Mouse (Mus musculus): ENCODE measurements around the gene Gsdma2.

The Gsdma2 gene

DNA sequence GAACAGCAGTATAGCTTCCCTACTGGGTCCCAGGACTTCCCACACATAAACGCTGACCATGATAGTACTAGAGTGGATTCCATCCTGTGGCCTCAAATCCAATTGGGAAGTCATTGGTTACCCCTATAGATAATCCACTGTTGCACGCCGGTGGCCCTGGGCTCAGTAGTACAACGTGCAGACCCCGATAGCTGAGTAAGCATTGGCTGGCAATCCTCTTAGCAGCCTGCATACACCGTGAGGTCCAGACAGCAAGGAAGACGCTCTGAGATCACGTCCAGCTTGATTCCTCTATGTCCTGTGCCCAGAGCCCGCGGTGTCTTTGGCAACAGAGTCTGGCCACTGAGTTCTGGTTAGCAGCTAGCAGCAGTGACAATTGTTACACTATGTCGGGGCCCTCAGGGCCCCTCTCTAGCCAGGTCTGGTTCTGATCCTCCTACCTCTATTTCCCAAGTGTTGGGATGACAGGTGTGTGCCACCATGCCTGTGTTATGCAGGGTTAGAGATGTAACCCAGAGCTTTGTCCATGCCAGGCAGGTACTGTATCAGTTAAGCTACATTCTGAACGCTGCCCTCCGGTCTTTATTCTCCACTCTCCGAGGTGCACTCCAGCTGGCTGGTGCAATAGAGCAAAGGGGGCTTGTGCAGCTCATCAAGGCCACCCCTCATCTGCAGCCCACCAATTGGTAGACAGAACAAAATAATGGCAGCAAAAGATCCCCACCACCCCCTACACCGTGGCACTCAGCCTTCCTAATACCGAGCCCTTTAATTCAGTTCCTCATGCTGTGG lies 52.5 kb downstream of the Gsdma2 start:
- no peak for DNase-seq (ENCODE audit: low read depth, low spot score)

DNA sequence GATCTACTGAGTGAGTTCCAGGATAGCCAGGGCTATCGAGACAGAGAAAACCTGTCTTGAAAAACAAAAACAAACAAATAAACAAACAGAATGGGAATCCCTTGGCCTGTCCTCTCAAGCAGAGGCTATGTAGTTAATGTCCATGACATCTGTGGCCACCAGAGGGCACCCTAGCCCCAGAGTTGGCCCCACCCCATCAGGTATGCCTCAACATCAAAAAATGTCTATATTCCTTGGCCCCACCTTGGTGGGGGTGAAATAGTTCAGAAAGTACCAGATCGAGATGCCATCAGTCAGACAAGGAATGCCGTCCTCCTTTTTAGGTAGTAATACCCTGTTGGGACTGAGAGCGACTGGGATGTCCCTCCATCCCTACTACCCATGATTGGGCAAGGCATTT lies 53.4 kb downstream of the Gsdma2 start:
- peak; percentile 70 for DNase-seq (ENCODE audit: low read depth, low spot score)

DNA sequence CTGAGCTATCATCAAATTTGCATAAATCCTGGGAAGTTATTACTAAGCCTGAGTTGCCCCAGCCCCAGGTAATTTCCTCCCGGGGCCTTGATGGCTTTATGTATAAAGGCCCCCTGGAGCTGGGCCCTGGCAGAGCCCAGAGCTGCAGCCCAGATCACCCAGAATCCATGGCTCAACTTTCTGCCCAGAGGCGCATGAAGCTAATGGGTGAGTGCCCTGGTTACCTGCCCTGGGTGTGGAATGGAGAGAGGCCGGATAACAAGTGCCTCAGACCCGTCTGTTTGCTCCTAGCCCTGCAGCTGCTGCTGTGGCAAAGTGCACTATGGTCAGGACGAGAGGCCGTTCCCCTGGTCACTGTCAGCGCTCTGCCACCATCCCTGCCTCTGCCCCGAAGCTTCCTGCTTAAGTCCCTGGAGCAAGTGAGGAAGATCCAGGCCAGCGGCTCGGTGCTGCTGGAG lies 54.7 kb downstream of the Gsdma2 start, which contains the start of gene Csf3:
Gene Csf3 (plus strand): TSS at position 51 of the 458 bp plus-strand sequence.
- no peak for DNase-seq (ENCODE audit: low read depth, low spot score)

DNA sequence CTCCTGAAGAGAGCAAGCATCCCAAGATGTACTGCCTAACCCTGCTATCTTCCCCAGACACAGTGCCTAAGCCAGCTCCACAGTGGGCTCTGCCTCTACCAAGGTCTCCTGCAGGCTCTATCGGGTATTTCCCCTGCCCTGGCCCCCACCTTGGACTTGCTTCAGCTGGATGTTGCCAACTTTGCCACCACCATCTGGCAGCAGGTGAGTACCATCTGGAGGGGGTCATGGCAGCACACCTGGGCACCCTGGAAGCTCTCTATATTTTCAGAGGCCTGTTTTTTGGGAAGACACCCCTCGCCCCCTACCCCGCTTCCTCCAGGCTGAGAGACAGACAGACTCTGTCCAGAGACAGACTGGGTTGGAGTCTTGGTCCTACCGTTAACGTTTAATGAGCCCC lies 55.8 kb downstream of the Gsdma2 start:
- no peak for DNase-seq (ENCODE audit: low read depth, low spot score)

GRCm38 (mm10) chr11:98705021-98705420 lies 58.5 kb downstream of the Gsdma2 start:
- DNase-seq (ENCODE audit: low read depth, low spot score): no peak

All from R1 (cell line).